Mouse (Mus musculus): Measurements from ENCODE around the gene H2-M5.
"Not testable (repeated sequence)": the region's sequence is repeated elsewhere in the genome, so short reads cannot be mapped to it uniquely, and the experiment has no call there.

Gene H2-M5

DNA sequence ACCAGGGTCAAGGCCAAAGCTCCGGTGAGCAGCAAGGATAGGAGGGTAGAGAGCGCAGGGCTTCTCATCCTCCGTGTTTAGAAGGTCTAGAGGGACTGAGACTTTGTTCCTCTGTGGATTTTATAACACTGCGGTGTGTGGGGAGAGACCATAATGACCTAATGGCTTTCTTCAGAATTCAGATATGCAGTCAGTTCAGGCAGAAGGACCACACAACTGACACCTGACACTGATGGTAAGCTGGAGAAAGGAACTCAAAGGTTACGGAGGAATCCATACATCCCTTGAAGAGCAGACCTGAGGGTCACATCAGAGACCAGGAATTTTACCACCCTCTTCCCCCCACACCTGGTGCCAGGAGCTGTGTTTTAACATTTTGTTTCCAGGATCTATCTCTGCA is at the start of gene H2-M5:
Gene H2-M5 (minus strand): TSS at position 101 of the 400 bp plus-strand sequence.
- no peak for DNase-seq

- no peak for DNase-seq
Observed at GRCm38 (mm10) chr17:37029162-37029561, 39.8 kb upstream of the H2-M5 start.

DNA sequence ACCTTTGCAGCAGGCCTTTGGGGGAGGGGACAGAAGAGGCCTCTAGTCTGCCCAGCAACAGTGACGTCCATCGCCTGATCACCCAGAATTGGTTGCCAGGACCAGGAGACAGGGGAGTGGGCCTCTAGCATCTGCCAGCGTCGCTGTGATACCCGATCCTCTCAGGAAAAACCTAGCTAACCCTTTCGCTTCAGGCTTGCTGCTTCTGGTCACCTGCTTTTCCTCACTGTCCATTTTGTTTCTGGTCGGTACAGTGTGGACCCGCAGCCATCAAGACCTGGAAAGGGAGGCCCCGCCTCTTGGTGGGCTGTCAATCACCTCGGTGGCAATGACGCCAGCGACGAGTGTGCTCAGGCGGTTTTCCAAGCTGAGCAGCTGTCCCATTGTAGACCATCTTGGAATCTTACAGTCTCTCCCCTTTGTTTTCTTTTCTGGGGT is 39.4 kb upstream of the H2-M5 start:
- peak; percentile 90 to 93 for DNase-seq

- no peak for DNase-seq
Observed at GRCm38 (mm10) chr17:37028212-37028611, 38.9 kb upstream of the H2-M5 start.

DNA sequence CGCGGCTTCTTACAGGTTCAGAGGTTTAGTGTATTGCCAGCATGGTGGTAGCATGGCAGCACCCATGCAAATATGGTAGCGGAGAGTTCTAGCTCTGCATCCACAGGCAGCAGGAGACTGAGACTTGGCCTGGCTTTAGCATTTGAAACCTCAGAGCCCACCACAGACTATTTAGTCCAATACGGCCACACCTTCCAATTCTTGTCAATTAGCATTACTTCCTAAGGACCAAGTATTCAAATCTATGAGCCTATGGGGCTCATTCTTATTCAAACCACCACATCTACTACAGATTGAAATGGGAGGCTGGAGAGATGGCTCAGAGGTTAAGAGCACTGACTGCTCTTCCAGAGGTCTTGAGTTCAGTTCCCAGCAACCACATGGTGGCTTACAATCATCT is 38.1 kb upstream of the H2-M5 start:
- no peak for DNase-seq

GRCm38 (mm10) chr17:37026425-37026824 is 37.1 kb upstream of the H2-M5 start:
- no peak for DNase-seq

GRCm38 (mm10) chr17:37022628-37023576 is 33.6 kb upstream of the H2-M5 start, which contains the start of gene Mog:
TSS of gene Mog (minus strand) at chr17:37023398.
- DNase-seq = no peak

DNA sequence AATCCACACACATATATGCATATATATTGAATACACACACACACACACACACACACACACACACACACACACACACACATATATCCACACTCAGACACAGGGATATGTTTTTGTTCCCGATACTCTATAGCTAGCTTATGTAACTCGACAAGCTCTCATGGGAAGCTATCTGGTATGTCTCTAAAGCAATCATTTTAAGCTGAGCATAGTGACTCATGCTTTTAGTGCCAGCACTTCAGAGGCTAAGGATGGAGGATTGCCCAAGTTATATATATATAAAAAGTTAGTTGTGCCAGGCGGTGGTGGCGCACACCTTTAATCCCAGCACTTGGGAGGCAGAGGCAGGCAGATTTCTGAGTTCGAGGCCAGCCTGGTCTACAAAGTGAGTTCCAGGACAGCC is 29.9 kb upstream of the H2-M5 start:
- not testable (repeated sequence) for DNase-seq

- DNase-seq = no peak
Observed at GRCm38 (mm10) chr17:37018328-37018727, 29.0 kb upstream of the H2-M5 start.

- DNase-seq = no peak
Observed at GRCm38 (mm10) chr17:37016333-37016732, 27.0 kb upstream of the H2-M5 start.

- DNase-seq = no peak
Observed at GRCm38 (mm10) chr17:37012141-37012540, 22.8 kb upstream of the H2-M5 start.

DNA sequence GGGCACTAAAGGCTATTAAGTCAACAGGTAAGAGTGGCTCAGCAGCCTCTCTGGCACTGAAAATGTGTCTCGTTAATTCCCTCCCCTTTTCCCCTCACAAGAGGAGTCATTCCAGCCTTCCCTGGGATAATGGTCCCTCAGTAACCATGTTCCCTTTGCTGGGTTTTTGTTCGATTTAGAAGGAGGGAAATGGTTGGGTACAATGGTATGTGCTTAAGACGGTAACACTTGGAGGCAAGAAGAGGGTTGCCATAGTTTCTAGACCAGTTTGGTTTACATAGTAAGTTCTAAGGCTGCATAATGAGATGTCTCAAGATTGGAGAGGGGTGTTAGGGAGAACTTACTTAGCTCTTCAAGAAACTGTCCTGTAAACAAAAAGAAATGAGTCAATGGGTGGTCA is 22.4 kb upstream of the H2-M5 start:
- no peak for DNase-seq

DNA sequence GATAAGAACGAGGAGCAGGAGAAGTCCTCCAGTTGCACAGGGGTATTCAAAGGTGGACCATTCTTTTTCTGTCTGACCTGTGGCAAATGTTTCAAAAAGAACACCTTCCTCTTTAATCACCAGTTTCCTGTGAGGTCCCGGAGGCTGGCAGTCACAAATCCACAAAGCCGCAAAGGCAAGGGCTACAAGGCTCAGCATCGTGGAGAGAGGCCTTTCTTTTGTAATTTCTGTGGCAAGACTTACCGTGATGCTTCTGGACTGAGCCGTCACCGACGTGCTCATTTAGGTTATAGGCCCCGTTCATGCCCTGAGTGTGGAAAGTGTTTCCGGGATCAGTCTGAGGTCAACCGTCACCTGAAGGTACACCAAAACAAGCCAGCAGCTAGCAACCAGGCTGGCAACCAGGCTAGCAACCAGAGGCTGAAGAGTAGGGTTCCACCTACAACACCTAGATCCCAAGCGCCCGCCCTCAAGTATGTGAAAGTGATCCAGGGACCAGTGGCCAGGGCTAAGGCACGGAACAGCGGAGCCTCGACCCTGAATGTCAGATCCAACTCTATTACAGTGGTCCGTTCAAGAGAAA is 20.2 kb upstream of the H2-M5 start:
- DNase-seq = no peak

DNA sequence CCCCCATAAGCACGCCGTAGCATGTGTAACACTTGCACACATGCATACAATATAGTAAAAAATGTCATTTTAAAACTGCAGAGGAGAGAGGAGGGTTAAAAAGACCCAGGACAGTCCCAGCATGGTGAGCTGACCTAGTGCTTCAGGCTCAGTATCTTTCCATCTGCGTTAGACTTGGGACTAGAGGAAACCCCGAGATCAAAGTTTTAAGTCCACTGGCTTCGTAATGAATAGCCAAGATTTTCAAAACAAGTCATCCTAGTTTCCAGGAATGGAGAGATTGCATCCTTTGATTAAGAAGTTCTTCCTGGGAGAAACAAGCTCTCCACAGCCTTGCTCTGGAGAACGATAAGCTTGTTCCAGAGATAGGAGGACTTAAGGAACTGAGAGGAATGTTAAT is 18.8 kb upstream of the H2-M5 start:
- DNase-seq = peak in 1 of 2 experiments; percentile 8

- no peak for DNase-seq
Observed at GRCm38 (mm10) chr17:37003366-37003765, 14.0 kb upstream of the H2-M5 start.

- DNase-seq = peak; percentile 71 to 76
Observed at GRCm38 (mm10) chr17:37002364-37003330, 13.3 kb upstream of the H2-M5 start.

GRCm38 (mm10) chr17:37000863-37001262 is 11.5 kb upstream of the H2-M5 start, which contains the start of gene Zfp57:
TSS of gene Zfp57 (plus strand) at chr17:37001163.
- no peak for DNase-seq

DNA sequence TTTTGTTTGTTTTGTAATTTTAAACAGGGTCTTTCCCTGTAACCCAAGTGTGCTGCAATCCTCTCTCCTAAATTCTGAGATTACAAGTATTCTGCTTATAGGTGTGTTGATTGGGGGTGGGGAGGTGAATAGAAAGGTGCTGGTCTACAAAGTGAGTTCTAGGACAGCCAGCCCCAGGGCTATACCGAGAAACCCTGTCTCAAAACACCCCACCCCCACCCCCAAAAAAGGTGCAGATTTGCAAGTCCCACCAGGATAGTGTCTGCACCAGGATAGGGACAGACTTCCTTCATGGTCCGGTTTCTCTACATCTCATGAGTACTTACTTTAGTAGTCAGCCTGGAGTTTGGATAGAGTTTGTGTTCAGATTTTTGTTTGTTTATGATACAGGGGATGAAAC is 9.1 kb upstream of the H2-M5 start:
- DNase-seq = no peak

DNA sequence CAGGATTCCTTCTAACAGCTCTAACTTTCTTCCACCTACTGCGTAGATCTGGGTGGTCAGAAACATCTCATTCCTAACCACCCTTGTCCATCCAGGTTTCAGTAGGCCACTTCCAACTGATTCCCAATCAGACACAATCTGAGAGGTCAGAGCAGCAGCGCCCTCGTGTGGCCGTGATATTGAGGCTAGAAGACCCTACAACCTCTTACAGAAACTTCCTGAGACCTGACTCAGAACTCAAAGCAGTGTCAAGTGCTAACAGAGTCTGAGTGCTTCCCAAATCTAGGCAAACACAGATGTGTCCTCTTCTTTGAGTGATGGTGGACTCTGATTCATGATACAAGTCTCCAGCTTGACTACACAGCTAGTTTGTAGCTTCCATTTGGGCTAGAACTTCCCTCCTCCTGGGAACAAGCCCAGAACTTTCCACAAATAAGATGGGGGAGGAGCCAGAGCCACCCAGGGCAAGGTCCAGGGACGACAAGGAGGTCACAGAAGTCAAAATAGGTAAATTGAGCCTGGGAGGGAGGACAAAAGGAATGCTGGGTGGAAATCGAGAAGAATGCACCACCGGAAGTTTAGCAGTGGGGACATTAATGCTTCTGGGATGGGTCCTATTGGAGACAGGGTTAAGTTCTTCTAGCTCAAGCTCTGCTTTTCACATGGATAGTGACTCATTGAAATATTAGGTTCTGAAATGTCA is 7.8 kb upstream of the H2-M5 start:
- DNase-seq = peak; percentile 77 to 93

DNA sequence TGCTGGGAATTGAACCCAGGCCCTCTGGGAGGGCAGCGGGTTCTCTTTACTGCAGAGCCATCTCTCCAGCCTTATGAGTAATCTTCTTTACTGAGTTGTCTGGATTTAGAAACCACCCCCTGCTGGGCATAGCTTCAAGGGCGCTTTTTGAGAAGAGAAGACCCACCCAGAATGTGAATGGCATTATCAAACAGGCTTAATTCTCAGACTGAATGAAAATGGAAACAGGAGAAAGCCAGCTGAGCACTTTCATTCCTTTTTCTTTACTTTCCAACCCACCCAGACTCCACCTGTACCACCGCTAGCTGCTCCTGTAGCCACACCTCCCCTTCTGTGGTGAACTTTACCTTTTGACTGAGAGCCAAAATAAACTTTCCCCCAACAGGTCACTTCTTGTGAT is 6.1 kb upstream of the H2-M5 start:
- no peak for DNase-seq

DNA sequence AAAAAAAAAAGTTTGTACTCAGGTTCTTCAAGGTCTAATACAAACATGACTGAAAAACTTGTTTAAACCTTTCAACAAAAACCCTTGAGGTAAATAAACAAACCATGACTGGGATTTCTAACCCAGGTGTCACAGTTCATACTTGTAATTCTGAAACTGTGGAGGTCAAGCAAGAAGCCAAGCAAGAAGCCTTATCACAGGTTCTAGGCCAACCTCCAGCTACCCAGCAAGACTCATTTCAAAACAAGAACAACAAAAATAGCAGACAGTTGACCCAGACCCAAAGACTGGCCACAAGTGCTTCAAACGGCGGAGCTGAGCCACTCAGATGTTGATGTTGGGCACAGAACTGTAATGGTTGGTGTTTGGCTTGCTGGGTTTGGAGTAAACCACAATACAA is 5.2 kb upstream of the H2-M5 start:
- no peak for DNase-seq

GRCm38 (mm10) chr17:36993770-36994325 is 4.5 kb upstream of the H2-M5 start:
- no peak for DNase-seq
